Mouse (Mus musculus) spleen, postnatal 14 days (tissue): Measurements from ENCODE around the gene Prpf31.
"Not testable (repeated sequence)": the region's sequence is repeated elsewhere in the genome, so short reads cannot be mapped to it uniquely, and the experiment has no call there.

Experiments
- DNase-seq, 2 experiments: peaks; one replicate each; pipeline ENCODE4 v3.0.0; 2021 to 2022; ENCODE audit warnings: low spot score in 2 of 2

Gene Prpf31

DNA sequence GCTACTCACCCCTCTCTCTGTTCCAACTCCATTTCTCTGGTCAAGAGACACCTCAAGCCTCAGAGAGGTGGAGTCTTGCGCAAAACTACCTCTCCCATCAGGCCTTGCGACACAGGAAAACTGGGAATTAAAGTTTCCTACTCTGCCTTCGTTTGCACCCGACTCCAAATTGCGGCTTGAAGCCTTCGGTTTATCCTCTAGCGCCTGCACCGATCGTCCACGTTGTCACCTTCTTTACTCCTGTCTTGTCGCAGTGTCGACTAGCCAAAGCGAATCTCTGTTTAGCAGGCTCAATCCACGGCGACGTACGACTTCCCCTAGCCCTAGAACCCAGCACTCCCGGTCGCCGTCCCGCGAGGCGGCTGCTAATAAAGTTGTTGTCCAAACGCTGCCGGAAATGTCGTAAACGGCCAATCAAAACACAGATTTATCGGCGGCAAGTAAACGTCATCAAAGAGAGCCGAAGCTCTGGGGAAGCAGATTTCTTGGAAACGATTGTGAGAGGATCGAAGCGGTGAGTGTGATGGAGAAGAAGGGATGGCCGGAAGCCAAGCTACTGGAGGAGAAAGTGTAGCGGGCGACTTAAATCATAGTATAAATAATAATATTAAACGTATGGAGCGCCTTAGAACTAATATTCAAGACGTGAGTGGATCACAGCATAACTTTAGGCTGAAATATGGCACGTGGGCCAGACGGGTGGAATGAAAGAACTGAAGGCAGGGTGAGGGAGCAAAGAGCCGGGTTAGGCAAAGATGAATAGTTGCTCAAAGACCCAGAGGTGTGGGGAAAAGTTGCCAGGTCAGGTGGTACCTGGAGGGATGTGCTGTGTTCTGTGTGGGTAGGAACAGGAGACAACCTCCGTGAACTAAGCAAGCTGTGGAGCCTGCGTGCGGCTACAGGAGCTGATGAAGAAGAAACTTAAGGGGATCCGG is at the start of gene Prpf31, which contains the start of gene Tfpt:
Gene Prpf31, plus strand, starts transcription at position 443 of the 935 bp plus-strand sequence.
Gene Tfpt, minus strand, starts transcription at position 387 of the 935 bp plus-strand sequence.
- peak; percentile 76 to 88 for DNase-seq

DNA sequence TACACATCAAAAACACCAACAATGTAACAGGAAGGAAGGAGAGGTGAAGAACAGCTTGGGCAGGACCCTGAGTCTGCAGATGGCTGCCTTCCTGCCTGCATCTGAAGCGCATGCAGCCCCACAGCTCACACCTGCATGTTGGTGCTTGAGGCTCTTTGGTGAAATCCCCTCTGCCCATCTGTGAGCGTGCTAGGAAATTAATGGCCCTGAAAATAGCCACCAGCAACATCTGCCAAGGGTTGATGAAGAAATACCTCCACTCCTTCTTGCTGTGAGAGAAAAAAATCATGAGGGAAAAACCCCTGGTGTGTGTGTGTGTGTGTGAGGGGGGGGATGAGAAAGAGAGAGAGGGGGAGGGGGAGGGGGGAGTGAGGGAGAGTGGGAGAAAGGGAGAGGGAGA is 49.8 kb upstream of the Prpf31 start:
- DNase-seq, result no peak

DNA sequence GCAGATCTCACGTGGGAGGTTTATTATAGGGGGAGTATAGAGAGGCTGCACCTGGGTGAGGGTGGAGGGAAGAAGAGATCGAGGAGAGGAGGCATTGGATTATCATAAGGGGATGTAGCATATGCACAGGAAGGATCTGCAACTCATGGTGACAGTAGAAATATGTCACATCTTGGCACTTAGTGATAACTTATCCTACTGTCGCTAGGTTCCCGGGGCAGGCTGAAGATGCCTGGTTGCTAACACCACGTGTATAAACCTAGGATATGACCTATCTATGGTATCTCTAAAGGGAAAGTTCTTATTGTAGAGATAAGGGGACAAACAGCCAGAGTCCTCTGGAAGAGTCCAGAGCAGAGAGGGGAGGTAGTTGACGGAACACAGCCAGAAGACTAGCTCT is 44.0 kb upstream of the Prpf31 start:
- no peak for DNase-seq

DNA sequence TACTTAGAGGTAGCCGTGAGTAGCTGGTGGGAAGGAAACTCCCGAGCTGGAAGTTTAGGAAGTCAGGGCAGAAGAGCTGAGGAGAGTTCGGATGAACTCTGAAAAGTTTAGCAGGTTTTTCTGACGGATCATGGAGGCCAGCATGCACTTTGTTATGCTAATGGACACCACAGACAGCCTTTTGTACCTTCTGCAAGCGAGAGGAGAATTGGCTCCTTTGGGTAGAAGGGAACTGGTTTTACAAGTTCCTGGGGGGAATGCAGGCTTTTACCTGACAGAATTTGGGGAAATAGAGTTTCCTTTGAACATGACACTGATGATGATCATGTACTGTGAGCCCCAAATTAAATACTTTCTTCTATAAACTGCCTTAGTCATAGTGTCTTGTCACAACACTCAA is 43.5 kb upstream of the Prpf31 start:
- DNase-seq, result no peak

DNA sequence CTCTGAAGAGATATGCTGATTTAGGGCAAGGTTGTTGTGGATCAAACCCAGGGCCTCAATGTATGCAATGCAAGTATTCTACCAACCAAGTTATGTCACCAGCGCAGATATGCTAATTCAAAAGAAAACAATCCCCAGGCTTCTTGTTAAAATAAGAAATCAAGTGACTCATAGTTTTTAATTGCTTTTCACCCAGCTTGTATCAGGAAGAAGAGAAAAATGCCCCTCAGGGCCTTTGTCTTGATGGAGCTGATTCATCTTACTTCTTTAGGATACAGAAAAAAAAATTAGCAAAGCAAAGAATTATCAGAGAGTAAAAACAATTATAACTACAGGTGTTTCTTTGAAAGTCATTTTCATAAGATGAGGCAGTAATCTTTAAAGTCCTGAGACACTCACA is 42.5 kb upstream of the Prpf31 start:
- DNase-seq, result no peak

DNA sequence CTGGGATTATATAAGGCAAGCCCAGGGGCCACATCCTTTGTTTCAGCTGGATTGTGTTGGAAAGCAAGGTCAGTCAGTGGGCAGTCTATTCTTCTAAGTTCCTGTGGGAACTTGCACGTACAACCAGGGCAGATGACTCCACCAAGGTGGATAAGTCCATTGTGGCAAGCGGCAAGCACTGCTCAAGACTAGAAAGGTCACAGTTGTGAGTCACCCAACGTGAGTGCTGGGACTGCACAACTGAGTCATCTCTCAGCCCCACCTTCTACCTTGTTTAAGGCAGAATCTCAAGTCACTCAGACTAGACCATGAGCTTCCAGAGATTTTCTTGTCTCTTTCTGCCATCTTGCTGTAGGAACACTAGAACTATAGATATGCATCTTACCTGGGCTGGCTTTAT is 39.2 kb upstream of the Prpf31 start:
- DNase-seq, result no peak

DNA sequence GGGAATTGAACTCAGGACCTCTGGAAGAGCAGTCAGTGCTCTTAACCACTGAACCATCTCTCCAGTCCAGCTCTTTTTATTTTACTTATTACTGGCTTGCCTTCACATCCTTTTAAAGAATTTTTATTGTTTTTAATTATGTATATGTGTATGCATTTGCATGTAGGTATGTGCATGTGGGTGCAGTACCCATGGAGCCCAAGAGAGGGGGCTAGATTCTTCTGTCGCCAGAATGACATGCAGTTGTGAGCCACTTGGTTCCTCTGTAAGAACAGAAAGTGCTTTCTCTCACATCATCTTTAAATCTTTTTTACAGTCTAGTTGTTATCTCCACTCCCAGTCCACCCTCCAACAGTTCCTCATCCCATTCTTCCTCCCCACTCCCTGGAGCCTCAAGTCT is 38.3 kb upstream of the Prpf31 start:
- DNase-seq, result no peak

DNA sequence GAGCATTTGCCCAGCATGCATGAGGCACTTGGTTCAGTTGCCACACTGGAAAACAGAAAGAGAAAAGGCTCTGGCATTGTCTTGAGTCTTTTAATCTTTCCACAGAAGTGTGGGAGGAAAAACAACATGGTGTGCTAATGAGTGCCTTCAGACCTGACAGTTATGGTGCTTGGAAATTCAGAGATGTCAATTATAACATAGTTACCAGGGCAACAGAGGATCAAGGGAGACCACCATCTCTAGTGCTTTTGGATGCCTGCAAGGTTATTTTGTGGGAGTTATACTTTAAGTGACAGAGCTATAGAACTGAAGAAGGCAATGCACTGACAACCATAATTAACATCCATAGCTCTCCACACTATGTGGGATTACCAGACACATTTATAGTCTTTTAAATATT is 35.9 kb upstream of the Prpf31 start:
- DNase-seq, result no peak

DNA sequence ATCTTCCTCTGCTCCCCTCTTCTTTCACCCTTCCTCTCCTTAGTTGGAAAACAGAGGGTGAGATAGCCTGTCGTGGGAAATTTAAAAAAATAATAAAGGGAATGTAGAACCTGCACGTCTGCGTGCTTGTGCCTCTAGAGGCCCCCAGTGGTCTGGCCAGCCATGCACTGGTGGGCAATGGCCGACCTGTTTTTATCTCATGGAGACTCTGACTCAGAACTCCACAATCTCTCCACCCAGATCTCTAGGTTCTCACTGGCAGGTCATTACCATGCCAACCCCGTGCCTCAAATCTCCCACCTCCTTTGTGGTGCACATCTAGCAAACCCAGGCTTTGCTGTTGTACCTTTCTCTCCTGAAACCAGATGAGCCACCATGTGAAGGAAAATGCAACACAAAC is 35.1 kb upstream of the Prpf31 start:
- DNase-seq, result no peak

DNA sequence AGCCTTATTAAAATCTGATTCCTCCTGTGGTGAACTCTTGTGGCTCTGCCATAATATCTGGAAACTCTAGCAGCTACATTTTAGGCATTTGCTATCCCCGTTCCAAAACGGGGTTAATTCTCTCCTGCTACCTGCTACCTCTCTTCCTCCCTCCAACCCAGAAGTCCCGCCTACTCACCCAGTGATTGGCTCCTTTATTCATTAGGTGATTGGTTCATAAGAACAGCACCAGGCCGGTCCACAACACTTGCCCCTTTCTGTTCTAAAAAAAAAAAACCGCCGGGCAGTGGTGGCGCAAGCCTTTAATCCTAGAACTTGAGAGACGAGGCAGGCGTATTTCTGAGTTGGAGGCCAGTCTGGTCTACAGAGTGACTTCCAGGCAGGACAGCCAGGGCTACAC is 34.6 kb upstream of the Prpf31 start:
- no peak for DNase-seq

DNA sequence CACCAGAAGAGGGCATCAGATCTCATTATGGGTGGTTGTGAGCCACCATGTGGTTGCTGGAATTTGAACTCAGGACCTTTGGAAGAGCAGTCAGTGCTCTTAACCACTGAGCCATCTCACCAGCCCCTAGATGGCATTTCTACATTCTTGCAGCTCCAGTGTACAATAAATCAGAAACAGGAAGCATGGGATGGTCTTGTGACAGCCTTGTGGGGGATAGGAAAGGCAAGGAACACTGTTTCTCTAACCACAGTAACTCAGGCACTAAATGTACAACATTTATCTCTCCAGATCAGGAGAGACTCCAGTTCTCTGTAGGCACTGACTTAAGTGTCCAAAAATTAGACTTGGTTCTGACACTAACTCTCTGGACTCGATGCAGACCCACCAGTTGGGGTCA is 32.0 kb upstream of the Prpf31 start:
- DNase-seq, result not testable (repeated sequence)

DNA sequence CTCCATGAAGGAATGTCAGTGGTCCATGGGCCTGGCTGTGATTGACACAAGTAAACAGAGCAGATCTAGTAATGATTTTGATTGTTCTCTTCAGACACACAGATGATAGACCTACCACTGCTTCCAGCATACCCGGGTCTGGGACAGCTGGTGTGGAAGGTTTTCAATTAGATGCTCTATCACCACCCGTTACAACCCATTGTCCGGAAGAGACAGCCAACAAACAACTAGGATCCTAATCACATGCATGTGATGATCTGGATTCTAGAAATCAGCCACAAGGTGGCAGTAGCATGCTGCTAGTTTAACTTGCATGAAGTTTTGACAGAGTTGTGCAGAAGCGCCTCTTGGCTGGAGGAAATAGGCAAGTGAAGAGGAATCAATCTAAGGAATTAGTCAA is 28.7 kb upstream of the Prpf31 start:
- peak in 1 of 2 experiments; percentile 45 for DNase-seq

DNA sequence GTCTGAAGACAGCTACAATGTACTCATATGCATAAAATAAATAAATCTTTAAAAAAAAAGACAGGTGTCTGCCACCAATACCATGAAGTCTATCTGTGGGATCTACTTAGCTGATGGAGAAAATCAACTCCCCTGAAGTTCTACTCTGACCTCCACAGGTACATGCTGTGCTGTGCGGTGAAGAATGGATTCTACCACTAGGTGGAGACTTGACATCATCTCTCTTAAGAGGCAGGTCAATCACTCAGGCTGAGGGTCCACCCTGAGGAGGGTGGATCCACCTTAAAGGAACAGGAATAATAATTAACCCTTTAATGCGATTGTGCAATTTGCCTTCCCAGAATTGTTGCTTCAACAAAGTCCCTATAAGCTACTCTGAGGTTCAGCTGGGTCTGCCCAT is 23.0 kb upstream of the Prpf31 start:
- DNase-seq, result no peak

DNA sequence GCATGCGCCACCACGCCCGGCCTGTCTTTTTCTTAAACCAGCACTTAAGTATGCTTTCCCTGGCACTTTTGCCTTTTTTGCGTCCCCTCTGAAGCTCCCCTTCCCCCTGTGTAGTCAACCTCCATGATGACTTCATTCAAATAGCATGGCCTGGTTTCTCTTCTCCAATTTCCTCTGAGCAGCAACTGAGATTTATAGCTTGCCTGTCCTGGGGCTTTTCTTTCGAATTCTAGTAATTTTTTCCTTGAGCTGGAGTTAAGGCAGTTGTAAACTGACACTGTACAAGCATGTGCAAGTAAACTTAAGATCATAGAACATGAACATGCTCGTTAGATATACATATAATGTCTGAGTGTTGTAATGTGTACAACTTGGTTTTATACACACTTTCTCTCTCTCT is 22.4 kb upstream of the Prpf31 start:
- no peak for DNase-seq

DNA sequence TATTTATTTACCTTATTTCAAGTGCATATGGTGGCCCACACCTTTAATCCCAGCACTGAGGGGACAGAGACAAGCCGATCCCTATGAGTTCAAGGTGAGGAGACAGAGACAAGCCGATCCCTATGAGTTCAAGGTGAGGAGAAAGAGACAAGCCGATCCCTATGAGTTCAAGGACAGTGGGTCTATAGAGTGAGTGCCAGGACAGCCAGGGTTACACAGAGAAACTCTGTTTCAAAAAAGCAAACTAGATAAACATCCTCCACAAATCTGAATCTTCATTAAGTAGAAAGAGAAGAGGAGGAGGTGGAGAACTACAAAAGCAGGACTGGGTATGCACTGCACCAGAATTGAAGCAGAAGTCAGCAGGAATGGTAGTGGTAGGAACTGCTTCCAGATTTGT is 21.1 kb upstream of the Prpf31 start:
- DNase-seq, result no peak

DNA sequence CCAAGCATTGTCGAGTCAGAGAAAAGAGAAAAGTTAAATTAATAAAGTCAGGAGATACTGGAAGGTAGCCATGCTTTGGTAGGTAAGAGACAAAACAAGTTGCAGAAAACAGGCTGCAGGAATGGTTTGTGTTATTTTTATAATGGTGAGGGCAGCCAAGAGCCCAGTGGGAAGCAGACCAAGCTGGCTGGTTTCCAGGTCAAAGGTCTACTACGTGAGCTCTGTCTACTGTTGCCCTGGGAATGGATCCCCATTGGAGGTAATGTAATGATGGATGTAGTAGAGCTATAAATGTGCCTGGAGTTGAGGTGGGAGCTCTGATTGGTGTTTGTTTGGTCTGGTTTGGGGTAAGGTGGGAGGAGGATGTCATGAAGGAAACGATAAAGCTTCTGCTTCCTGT is 20.7 kb upstream of the Prpf31 start:
- DNase-seq, result no peak

DNA sequence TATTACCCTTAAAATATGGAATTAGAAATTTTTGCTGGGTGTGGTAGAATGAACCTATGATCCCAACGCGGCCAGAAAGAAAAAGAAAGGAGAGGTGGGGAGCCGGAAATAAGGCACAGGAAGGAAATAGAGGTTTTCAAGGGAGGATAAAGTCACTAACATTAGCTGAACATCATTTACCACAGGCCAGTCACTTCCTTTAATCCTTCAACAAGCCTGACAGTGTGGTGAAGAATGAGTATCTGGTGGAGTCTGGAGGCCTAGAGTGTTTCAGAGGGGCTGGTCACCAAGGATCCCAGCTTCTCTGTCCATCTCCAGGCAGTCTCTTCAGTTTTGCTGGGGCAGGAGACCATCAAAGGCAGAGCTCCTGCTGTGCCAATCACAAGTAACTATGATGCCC is 19.3 kb upstream of the Prpf31 start:
- DNase-seq, result no peak

DNA sequence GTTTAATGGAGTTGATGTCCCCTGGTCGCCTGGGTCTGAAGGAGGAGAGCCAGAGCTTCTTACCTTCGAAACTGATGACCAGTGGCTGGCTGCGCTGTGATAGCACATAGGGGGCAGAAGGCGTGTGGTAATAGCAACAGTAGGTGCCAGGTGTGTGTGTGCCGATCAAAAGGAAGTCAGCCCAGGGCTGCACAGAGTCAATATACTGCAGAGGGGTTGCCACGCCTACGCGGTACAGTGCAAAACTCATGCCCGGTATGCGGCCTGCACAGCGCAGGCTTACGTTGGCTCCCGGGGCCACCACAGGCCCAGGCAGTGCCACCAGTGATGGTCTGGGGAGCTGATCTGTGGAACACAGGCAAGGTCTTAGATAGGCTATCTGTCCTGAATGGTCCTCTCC is 18.8 kb upstream of the Prpf31 start:
- DNase-seq, result no peak

DNA sequence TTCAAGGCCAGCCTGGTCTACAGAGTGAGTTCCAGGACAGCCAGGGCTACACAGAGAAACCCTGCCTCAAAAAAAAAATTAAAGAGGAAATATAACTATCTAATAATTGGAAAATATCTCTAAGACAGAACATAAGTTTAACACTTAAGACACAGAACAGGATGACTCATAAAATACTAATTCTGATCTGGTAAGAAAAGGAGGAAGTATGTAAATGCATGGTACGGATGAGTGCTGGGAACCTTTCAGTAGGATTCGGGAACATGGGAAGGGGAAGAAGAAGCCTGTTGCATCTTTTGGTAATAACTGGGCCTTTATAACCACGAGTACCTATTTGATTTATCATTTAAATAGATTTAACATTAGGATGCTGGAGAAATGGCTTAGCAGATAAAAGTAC is 15.8 kb upstream of the Prpf31 start:
- no peak for DNase-seq

DNA sequence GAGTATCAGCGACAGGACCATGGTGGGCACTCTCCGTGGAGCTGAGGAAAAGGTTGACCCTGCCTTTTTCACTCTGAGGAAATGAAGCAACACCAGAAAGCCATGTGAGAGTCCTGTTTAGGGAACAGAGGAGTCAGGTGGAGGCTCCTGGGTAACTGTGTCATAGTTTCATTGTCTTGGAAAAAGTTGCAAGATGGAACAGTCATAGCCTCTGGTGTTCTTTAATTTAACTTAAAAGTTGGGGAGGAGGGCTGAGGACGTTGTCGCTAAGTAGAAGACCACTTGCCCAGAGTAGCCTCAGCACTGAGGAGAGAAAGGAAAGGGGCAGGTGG is 13.8 kb upstream of the Prpf31 start, which contains the start of gene Oscar:
Gene Oscar, minus strand, starts transcription at position 101 of the 332 bp plus-strand sequence.
- DNase-seq, result no peak

DNA sequence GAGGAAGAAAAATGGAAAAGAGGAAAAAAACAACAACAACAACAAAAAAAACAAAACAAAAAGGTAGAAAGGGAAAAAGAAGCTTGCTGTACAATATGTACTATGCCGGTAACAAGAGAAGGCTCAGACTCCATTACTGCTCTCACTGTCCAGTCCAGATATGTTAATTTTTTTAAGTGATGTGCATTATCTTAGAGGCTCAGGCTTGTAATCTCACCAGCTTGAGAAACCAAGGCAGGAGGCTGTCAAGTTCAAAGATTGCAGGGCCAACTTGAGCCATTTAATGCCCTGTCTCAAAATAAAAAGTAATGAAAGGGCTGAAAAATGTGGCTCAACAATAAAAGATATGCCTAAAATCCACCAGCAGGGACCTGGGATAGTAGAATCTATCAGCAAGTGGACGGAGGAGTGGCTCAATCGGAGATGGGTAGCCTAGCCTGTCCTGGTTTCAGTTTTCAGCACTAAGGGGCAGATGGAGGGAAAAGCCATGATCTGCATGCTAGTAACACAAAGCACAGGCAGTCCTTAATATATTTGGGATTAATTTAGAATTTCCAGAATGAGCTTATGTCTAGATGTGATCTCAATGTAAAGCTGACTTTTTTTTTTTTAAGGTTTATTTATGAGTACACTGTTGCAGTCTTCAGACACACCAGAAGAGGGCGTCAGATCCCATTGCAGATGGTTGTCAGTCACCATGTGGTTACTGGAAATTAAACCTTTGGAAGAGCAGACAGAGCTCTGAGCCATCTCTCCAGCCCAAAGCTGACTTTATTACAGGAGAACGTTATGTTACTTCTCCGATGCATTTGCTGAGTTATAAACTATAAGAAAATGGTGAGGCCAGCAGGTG is 13.2 kb upstream of the Prpf31 start:
- no peak for DNase-seq

DNA sequence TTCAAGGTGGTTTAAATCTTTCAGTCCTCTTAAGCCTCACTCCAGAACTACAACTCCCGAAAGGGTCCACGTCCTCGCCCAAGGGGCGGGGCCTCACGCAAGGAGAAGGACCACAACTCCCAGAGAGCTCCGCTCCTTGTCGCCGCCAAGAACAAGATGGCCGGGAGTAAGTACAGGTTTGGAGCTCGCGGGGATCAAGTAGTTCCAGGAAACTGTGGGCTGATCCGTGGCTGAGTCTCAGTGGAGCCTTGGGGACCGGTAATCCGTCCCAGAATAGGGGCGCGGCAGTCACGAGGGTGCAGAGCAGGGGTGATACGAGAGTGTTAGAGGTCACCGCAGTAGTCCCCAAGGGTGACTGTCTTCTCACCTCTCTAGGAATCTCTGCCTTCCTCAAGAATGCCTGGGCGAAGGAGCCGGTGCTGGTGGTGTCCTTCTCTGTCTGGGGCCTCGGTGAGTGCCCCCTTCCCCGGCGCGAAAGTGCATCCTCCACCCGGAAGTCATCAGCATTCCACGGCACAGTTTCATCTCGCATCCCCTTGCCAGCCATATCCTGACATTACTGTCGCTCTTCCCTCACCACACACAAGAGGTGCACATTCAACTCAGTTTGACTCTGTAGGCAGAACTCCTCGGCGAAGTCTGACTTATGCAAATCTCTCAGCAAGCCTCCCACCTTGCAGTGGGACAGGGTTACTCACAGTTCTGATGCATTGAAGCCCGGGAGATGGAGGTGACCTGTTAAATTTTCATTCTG is 12.4 kb upstream of the Prpf31 start, which contains the start of gene Ndufa3:
Gene Ndufa3, plus strand, starts transcription at position 132 of the 754 bp plus-strand sequence.
- peak; percentile 65 to 74 for DNase-seq
